Mouse (Mus musculus) liver, adult 2 months (tissue): Measurements from ENCODE around the gene Tollip.

ENCODE experiments used
- CTCF ChIP-seq: fragments of 200-500 bp; IDR thresholded peaks from 2 replicates; pipeline ENCODE4 v1.5.1; 2011; ENCODE audit warnings: low read depth, low read length, control low read depth
- POLR2A ChIP-seq: fragments of 200-500 bp; IDR thresholded peaks from 2 replicates; pipeline ENCODE4 v1.6.1; 2011; ENCODE audit warnings: low read length, control low read depth; ENCODE audit not compliant: insufficient read depth; ENCODE audit errors: extremely low read depth

GRCm38 (mm10) chr7:141951821-141952220, 33.5 kb upstream of the Tollip start:
- TF ChIP-seq CTCF (no peak), POLR2A (no peak)
